Mouse (Mus musculus): ENCODE measurements around the gene Cul5.

The Cul5 gene

DNA sequence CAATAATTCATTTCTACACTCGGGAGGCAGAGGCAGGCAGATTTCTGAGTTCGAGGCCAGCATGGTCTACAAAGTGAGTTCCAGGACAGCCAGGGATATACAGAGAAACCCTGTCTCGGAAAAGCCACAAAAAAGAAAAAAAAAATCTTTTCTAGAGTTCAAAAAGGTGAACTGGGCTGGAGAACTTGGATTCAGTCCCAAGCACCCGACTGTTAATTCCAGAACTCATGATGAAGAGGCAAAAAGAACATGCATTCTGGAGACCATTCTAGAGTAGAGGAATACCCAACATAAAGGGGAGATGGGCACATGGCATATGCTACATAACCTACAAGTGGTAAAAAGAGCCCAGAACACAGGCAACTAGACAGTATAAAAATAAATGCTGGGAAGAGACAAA, 62.0 kb downstream of the Cul5 start:
- no peak for DNase-seq (ENCODE audit: low spot score in 2 of 2)

DNA sequence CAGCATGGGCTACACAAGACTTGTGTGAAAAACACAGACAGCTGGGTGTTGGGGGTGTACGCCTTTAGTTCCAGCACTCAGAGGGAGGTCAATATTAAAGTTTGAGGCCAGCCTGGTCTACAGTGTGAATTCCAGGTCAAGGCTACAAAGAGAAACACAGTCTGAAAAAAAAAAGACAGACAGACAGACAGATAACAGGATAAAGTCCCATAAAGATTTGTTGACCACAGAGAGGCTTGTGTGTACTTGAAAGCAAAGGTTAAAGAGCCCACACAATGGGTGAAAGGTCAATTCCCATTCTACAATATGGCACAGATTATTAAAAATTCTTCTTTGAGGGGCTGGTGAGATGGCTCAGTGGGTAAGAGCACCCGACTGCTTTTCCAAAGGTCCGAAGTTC, 62.6 kb downstream of the Cul5 start:
- DNase-seq (ENCODE audit: low spot score in 2 of 2) = no peak

GRCm38 (mm10) chr9:53604954-53605353, 64.9 kb downstream of the Cul5 start:
- no peak for DNase-seq (ENCODE audit: low spot score in 2 of 2)

- DNase-seq (ENCODE audit: low spot score in 2 of 2) = no peak
Measured at GRCm38 (mm10) chr9:53603849-53604248, 66.0 kb downstream of the Cul5 start.

DNA sequence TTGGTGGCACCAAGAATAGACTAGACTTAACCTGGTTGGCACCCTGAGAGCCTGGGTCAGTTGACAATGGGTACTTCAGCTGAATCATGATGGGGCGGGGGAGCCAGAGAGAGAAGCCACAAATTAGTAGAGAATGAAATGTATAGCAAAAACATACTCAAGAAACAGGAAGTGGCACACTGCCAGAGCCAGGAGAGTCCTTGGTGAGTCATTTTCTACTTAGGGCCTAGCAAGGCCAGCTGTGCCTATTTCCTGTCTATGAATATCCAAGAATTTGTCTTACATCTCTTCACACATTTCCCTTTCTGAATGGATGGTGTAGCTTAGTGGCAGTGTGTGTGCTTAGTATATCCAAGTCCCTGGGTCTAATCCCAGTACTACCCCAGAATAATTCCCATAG, 66.4 kb downstream of the Cul5 start:
- no peak for DNase-seq (ENCODE audit: low spot score in 2 of 2)

- no peak for DNase-seq (ENCODE audit: low spot score in 2 of 2)
Measured at GRCm38 (mm10) chr9:53601541-53601940, 68.3 kb downstream of the Cul5 start.

DNA sequence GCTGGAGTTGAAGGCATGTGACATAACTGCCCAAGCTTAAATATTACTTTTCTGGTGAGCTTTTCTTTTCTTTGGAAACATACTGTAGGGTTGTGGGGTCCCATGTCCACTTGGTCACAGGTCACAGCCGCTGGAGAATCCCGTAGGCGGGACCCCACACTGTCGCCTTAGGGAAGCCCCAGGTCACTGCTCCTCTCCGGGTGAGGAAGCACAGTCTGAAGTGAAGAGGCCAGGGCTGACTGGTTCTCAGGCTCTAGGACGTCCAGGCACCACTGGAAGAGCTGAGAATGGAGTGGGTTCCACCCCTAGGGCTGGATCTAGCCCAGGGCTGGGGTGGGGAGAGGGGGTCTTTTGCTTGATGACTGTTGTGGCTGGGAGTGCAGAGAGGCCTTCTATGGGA, 71.2 kb downstream of the Cul5 start:
- DNase-seq (ENCODE audit: low spot score in 2 of 2) = no peak

DNA sequence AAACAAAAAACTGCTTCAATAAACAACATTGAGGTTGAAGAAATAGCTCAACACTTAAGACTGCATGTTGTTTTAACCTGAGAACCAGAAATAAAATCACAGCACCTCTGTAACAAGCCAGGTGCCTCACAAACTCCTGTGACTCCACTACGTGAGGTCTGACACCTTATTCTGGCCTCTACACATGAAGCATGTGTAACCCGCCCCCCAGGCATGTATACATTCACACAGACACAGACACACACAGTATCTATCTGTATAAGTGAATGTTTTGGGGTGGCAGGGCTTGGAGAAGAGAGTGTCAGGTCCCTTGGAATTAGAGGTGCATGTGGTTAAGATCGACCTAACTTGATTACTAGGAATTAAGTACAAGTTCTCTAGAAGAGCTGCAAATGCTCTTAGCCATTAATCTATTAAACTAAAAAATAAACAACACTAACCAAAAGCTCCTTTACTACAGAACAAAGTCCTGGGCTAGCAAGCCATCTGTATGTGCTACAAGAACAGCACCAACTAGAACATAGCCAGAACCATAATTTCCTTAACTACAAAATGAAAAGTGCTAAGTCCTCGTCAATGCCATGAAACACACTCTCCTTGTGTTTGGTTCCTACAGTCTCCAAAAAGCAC, 72.7 kb downstream of the Cul5 start:
- DNase-seq (ENCODE audit: low spot score in 2 of 2) = peak in 1 of 2 experiments; percentile 0

DNA sequence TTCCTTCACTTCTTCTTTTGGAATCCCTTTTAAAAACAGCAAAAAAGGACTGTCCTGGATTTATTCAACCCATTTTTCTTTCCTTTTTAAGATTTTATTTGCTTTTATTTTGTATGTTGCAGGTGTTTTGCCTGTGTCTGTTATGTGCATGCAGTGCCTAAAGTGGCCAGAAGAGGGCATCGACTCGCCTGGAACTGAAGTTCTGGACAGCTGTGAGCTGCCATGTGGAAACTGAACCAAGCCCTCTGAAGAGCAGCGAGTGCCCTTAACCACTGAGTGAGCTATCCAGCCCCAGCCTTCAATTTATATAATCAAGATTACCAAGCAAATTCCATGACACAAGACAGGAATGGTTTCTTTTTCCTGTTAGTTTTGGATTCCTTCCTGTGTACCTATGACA, 75.0 kb downstream of the Cul5 start:
- peak; percentile 38 to 73 for DNase-seq (ENCODE audit: low spot score in 2 of 2)

DNA sequence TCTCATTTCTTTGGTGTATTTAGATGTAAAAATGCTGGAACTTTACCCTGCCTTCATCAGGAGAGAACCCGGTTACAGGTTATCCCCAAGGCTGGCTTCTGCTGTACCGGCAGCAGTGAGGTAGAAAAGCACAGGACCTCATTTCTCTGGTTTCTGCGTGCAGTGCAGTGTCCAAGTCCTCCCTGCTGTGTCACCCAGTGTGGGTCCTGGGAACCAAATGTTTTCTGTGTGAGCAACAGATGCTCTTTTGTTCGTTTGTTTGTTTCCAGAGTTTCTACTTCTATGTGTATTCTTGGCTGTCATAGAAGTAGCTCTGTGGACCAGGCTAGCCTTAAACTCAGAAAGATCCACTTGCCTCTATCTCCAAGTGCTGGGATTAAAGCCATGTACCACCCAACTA, 87.9 kb downstream of the Cul5 start:
- no peak for DNase-seq (ENCODE audit: low spot score in 2 of 2)

DNA sequence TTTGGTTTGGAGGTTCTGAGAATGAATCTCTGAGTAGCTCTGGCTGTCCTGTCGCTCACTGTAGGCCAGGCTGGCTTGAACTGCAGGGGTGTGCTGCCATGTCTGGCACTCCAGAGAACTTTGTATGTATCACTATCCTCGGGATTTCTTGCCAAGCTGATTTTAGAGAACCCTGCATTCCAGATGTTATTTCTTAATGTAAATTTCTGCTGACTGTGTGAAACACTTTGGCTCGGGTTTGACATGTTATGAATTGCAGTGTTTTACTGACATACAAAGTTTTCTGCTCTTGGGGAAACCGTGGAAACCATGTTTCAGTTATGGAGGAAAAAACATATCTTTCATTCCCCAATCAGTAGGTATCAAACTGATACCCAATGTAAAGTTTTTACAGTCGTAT, 94.1 kb downstream of the Cul5 start:
- DNase-seq (ENCODE audit: low spot score in 2 of 2) = no peak

DNA sequence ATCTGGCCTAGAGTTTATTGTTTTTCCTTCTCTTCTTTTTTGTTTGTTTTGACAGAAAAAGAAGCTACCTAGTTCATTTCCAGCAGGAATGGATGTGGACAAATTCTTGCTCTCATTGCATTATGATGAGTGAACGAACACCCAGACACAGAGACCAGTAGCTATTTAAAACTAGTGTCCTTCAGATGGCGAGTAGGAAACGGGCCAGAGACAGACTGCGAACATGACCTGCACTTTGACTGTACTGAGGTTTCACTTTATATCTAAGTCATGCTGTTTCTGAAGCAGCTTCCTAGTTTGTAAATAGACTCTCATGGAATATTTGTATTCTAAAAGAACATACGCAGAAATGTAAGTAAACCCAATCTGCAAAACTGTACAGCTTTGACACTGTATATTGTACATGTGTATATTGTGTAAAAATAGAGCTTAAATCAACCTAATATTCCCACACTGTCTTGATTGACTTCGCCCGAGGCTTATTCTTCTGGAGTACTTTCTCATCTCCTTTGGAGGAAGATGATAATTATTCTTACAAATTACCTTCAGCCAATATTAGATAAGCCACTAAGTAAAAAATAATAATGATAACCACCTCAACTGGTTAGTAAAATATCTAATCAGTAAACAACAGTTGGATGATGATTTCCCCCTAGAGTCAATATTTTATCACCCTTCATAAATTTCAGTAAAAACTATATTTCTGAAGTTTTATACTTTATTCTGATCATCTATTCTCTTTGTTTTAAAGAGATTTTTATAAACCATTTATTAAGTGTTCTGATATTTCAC, 97.1 kb downstream of the Cul5 start:
- DNase-seq (ENCODE audit: low spot score in 2 of 2) = no peak

- DNase-seq (ENCODE audit: low spot score in 2 of 2) = no peak
Measured at GRCm38 (mm10) chr9:53570662-53571061, 99.2 kb downstream of the Cul5 start.
